Mouse (Mus musculus): ENCODE data around the gene Wdr89.

GRCm38 (mm10) chr12:75681101-75681500 is 11.8 kb upstream of the Wdr89 start:
- TF ChIP-seq CTCF (IDR thresholded peaks at IDR 0.05; ENCODE audit: low read depth, low read length) (no peak), POLR2A (IDR thresholded peaks at IDR 0.05; ENCODE audit: borderline replicate concordance, low read depth, low read length) (no peak)
